In genomic region chr14:33351984-33352722, GRCm38 (mm10) we compare ENCODE assay signal across 8 mouse cellular contexts.
DNase-seq lines count a peak whose midpoint lies in the region; ATAC-seq lines count a peak whose summit lies in the region.
"Had no signal": no experiment of that assay in that cellular context is flagged by ENCODE, and none has a peak within 500 bp of the region (broad histone marks: within the 10 kb centered on the region; RNA-seq: fewer than 3 reads in every experiment).

No protein-coding gene starts in this region.

- H3K27ac ChIP-seq in kidney, embryonic 14.5 days (ENCODE audit: low read depth, low read length) = no peak overlapping the region
- no peak overlapping the region for H3K27ac ChIP-seq in forebrain, embryonic 15.5 days (replicated peaks)
- H3K27ac ChIP-seq: heart, embryonic 15.5 days had no signal

- no peaks in the 10 kb centered on the region for H3K9me3 ChIP-seq in kidney, embryonic 14.5 days (ENCODE audit: control insufficient read depth, low read length)
- H3K9me3 ChIP-seq in forebrain, embryonic 15.5 days = no peaks in the 10 kb centered on the region
- H3K9me3 ChIP-seq: heart, embryonic 15.5 days had no signal

- no peak overlapping the region for H3K9ac ChIP-seq in kidney, embryonic 14.5 days (ENCODE audit: low read depth, low read length)
- H3K9ac ChIP-seq in forebrain, embryonic 15.5 days (replicated peaks) = no peak overlapping the region

- intact Hi-C loops in left cerebral cortex, postnatal 4 days (cut with DNase I) = no loop called here

- no peak overlapping the region for H3K4me3 ChIP-seq in kidney, embryonic 14.5 days (ENCODE audit: low read length)
- H3K4me3 ChIP-seq in forebrain, embryonic 15.5 days = no peak overlapping the region

- WGBS in kidney, embryonic 14.5 days = 60% methylated on average over 6 of the region's 6 CpGs
- WGBS in forebrain, embryonic 15.5 days = 66% methylated on average over 6 of the region's 6 CpGs

- peak; percentile 43 to 44 for DNase-seq in layer of hippocampus, postnatal 10 days (ENCODE audit: low spot score in 2 of 2)
- DNase-seq in layer of hippocampus, adult 9-11 months = no peak
- no peak for DNase-seq in left cerebral cortex, postnatal 4 days

- ATAC-seq in common myeloid progenitor, adult 5-6 weeks (replicated peaks; ENCODE audit: low read depth, poor library complexity, severe bottlenecking) = peak; percentile 66
- peak; percentile 47; the same call in 1 of the 2 replicates for ATAC-seq in kidney, embryonic 14.5 days (ENCODE audit: low FRiP score, low TSS enrichment)
- ATAC-seq in megakaryocyte-erythroid progenitor cell, adult 5-6 weeks (replicated peaks; ENCODE audit: low FRiP score, low TSS enrichment, poor library complexity, severe bottlenecking) = peak; percentile 35; the same call in 1 of the 2 replicates
- no peak for ATAC-seq in forebrain, embryonic 15.5 days (replicated peaks)

- no peak overlapping the region for H3K4me2 ChIP-seq in kidney, embryonic 14.5 days (replicated peaks; ENCODE audit: low read depth, low read length)
- H3K4me2 ChIP-seq in forebrain, embryonic 15.5 days (replicated peaks) = no peak overlapping the region

- no peaks in the 10 kb centered on the region for H3K4me1 ChIP-seq in kidney, embryonic 14.5 days (ENCODE audit: control insufficient read depth, insufficient read depth, low read length)
- peaks cover 7% of the 10 kb centered on the region for H3K4me1 ChIP-seq in forebrain, embryonic 15.5 days

- H3K36me3 ChIP-seq in kidney, embryonic 14.5 days (ENCODE audit: control insufficient read depth, insufficient read depth, low read length) = no peaks in the 10 kb centered on the region
- no peaks in the 10 kb centered on the region for H3K36me3 ChIP-seq in forebrain, embryonic 15.5 days
- H3K36me3 ChIP-seq: heart, embryonic 15.5 days had no signal

- H3K27me3 ChIP-seq in kidney, embryonic 14.5 days (ENCODE audit: control insufficient read depth, insufficient read depth, low read length) = peaks cover 35% of the 10 kb centered on the region
- peaks cover 27% of the 10 kb centered on the region for H3K27me3 ChIP-seq in forebrain, embryonic 15.5 days

Comparison
In these comparisons a context has a peak if more than half of its experiments do, and no peak if none do; other contexts are left out.
1. DNase-seq: peak in layer of hippocampus, postnatal 10 days (2 of 2); none in layer of hippocampus, adult 9-11 months (single experiment) and left cerebral cortex, postnatal 4 days (single experiment).